Mouse (Mus musculus): Measurements from ENCODE around the gene Hist1h2bj. TPM values are rescaled to one million over a fixed set of nuclear protein-coding genes. Genes with fewer than 3 reads are reported as not detected.
"Not testable (repeated sequence)": the region's sequence is repeated elsewhere in the genome, so short reads cannot be mapped to it uniquely, and the experiment has no call there.

Gene Hist1h2bj
- total RNA-seq, 2 experiments from 2014 or later = 41.8 to 44.7 TPM

GRCm38 (mm10) chr13:22035267-22036148 is 7.5 kb upstream of the Hist1h2bj start, which contains the start of the genes Hist1h2ah and Hist1h2bk:
Gene Hist1h2ah, minus strand, starts transcription at chr13:22035568.
Gene Hist1h2bk, plus strand, starts transcription at chr13:22035870.
- intact Hi-C loops (cut with DNase I; ENCODE audit: low total_unique reads) = loop anchor here (10.0 kb wide), 1 partner anchor 211 kb away; no protein-coding TSS in a partner anchor

DNA sequence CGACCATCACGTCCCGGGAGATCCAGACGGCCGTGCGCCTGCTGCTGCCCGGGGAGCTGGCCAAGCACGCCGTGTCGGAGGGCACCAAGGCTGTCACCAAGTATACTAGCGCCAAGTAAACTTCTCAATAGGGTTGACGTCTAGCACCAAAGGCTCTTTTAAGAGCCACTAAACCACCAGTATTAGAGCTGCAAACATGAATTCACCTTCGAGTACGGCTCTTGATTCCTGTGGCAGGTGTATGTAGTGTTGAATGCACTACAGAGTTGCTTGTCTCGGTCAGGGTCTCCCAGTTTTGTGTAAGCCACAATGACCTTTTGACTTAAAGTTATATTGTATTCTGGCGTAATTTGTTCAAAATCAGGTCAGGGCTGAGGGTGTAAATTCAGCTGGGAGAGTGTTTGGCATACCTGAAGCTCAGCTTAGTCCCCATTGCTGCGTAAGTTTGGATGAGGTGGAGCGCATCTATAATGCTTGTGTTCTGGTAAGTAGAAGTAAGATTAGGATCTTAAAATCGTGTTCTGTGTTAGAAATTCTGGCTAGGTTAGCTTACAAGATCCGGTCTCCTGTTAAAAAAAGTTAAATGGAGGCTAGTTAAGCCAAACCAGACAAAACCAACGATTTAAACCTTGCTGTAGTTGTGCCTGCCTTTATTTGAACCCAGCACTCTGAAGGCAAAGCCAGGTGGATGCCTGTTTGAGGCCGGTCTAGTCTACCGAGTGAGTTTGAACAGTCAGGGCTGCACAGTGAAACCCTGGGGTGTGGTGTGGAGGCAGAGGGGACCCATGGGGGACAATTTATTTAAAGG is 6.7 kb upstream of the Hist1h2bj start:
- intact Hi-C loops (cut with DNase I; ENCODE audit: low total_unique reads) = loop anchor here (10.0 kb wide), 1 partner anchor 212 kb away; no protein-coding TSS in a partner anchor
- no peak for DNase-seq

More at GRCm38 (mm10) chr13:22035267-22036148, 7.5 kb upstream of the Hist1h2bj start, which contains the start of the genes Hist1h2ah and Hist1h2bk:
- DNase-seq = peak; percentile 63

DNA sequence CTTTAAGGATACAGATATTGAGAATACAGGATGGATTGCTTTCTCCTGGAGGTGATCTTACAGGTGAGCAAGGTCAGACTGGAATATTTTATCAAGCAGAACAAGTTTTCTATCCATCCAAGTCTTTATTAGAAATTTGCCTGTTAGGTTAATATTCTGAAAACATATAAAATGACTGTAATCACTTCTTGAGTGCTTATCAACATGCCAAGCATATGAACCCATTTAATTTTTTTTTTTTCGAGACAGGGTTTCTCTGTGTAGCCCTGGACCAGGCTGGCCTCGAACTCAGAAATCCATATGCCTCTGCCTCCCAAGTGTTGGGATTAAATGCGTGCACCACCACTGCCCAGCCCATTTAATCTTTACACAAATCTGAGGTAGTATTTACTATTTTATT is 6.0 kb upstream of the Hist1h2bj start:
- intact Hi-C loops (cut with DNase I; ENCODE audit: low total_unique reads) = loop anchor here (10.0 kb wide), 1 partner anchor 212 kb away; no protein-coding TSS in a partner anchor
- DNase-seq = no peak

DNA sequence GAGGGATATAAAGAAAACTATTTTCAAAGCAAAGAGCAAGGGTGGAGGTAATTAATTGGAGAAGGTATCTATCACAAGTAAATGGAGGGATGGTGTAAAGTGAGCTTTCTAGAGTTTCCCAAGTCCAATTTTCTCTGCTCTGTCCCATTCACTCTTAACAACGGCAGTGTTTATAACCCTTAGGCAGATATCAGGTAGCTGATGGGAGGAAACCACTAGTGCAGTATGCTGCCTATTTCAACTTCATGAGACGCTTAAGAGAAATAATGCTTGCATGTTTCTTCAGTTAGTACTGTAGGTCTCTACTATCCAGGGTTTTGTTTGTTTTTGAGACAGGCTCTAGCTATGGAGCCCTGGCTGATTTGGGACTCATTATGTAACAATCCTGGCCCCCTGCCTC is 5.6 kb upstream of the Hist1h2bj start:
- intact Hi-C loops (cut with DNase I; ENCODE audit: low total_unique reads) = loop anchor here (10.0 kb wide), 1 partner anchor 213 kb away; no protein-coding TSS in a partner anchor
- no peak for DNase-seq

- intact Hi-C loops (cut with DNase I; ENCODE audit: low total_unique reads) = loop anchor here (10.0 kb wide), 1 partner anchor 215 kb away; no protein-coding TSS in a partner anchor
- no peak for DNase-seq
These were observed 3.6 kb upstream of the Hist1h2bj start for GRCm38 (mm10) chr13:22039364-22039763.

DNA sequence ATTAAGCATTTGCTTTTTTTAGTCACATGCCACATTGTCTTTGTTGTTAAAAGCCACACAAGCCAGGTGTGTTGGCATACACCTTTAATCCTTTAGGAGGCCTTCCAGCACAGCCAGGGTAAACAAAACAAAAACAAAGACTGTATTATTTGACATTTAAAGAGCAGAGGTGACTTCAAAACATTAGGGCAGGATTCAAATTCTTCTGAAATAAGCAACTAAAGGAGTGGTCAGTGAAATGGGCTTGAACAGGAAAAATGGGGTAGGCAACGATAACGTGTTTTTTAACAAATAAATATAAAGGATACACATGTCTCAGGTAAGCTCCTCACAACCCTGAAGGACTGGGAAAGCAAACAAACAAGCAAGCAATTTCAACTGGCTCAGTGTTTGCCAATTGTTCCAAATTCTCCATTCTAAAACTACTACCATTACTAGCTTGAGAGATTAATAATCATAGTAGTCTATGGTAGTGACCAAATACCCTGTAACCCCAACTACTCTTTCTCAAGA is 3.0 kb upstream of the Hist1h2bj start:
- intact Hi-C loops (cut with DNase I; ENCODE audit: low total_unique reads) = loop anchor here (10.0 kb wide), 1 partner anchor 215 kb away; no protein-coding TSS in a partner anchor
- no peak for DNase-seq

- intact Hi-C loops (cut with DNase I; ENCODE audit: low total_unique reads) = no loop called here
- no peak for DNase-seq
These were observed 2.4 kb upstream of the Hist1h2bj start for GRCm38 (mm10) chr13:22040464-22041141.

DNA sequence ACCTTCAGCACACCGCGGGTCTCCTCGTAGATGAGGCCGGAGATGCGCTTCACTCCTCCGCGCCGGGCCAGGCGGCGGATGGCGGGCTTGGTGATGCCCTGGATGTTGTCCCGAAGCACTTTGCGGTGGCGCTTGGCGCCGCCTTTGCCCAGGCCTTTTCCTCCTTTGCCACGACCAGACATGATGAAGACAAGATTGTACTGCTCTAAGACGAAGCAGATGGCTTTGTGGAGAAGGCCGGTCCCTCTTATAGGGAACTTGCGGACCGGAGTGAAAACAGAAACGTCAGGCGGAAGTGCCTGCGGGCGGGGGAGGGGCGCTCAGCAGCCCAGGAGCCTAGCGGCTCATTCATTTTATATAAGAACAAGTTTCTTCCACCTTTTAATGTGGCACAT is 1.9 kb upstream of the Hist1h2bj start, which contains the start of gene Hist1h4i:
Hist1h4i (minus strand) TSS at position 221 of the 395 bp plus-strand sequence.
- intact Hi-C loops (cut with DNase I; ENCODE audit: low total_unique reads) = not testable (repeated sequence)
- peak; percentile 89 for DNase-seq

DNA sequence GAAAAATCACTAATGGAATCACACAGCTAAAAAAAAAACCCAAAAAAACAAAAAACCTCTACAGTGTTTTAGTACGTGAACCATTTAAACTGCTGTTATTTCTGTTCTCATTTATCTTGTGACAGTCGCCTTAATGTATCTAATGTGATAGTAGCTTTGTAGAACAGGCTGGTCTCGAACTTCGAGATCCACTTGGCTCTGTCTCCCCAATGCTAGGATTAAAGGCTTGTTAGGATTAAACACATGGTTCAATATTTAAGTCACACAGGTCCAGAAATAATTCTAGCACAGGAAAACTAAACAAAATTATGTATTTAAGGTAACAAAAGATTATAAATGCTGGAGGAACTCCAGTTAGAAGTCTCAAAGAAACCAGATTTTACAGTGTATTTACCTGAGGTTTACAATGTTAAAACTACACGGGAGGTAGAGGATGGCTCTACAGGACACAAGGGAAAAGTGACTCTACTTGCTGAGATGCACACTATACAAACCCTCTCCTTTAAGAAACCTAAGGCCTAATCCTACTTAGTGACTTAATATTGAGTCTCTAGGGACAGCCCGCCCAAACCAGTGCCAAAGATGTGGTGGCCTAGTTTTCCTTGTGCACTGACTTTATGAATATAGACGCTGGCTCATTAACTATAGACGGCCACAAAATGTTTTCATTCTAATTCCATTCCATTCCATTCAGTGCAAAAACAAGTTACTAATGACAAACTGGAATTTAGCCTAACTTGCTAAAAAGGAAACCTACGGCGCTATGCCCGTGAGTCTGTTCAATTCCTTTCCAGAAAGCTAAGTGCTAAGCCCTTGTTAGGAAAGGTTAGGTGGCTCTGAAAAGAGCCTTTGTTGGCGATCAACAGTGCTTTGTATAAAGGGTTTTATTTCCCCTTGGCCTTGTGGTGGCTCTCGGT is 1.1 kb upstream of the Hist1h2bj start:
- intact Hi-C loops (cut with DNase I; ENCODE audit: low total_unique reads) = no loop called here
- no peak for DNase-seq

DNA sequence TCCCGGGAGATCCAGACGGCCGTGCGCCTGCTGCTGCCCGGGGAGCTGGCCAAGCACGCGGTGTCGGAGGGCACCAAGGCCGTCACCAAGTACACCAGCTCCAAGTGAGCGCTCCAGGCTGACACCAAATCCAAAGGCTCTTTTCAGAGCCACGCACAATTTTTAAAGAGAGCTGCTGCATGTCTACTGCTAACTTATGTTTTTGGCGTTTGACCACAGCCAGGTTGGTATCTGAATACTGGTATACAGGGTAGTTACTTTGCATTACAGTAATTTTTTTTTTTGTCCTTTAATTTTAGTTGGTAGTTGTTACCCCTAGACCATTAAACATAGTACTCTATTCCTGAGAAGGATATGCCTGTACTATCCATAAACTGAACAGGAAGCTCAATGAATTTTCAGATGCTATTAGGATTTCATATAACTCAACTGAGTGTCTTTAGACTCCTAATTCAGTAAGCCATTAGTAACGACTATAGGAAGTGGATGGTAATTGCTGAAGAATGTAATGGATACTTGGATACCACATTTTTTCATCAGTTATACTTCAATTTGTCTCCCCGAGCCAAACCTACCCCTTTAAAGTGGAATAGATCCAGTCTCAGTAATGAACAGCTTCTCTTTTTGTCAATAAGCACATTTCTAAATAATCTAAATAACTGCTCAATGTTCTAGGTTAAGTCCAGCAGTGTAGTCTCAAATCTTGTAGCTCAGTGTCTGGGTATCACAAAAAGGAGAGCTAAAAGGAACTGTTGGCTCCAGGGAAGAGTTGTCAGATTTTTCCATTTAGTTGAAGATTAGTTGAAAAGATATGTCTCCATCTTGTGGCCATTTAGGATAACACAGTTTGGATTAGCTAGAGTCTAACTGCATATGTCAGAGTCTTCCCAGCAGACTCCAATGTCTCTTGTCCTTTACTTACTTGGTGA is 753 bp downstream of the Hist1h2bj start:
- DNase-seq = no peak

DNA sequence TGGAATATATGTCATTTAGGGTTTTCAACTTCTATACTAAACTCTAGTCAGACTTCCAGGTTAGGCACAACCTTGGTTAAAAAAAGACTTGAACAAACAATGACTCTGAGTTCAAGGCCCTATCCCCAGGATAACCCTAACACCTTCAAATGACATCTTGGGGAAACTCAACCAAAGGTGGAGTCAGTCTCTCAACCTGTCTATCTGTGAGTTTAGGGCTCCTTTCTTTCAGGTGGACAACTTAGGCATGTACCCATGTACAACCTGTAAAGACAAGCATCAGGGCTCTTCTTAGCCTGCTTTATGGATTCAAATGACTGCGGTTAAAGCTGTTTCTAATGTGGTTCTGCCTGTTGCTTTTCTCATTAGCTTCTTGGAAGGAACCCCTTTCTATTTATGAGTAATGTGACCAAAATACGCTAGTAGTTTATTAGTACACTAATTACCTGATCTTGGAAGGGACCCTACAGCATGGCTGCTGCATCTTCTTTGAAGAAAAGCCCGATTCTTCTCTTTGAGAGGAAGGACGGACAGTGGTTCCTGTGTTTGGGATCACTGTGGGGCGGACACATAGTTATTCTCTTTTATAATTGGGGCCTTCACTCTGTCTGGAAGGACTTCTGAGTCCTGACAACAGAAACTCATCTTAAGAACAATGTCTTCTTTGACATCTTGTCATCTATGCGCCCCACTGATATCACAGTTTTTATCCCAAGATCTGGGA is 1.6 kb downstream of the Hist1h2bj start:
- intact Hi-C loops (cut with DNase I; ENCODE audit: low total_unique reads) = no loop called here
- no peak for DNase-seq

More for the DNA sequence above, 753 bp downstream of the Hist1h2bj start:
- intact Hi-C loops (cut with DNase I; ENCODE audit: low total_unique reads) = no loop called here

DNA sequence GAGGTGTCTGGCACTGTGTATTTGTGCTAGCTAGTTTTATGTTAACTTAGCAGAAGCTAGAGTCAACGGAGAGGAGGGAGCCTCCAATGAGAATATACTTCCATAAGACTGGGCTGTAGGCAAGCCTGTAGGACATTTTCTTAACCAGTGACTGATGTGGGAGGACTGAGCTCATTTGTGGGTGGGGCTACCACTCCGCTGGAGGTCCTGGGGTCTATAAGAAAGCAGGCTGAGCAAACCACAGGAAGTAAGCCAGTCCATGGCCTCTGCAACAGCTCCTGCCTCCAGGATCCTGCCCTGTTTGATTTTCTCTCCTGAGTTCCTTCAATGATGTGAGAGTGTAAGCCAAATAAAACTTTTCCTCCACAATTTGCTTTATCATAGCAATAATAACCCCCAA is 2.3 kb downstream of the Hist1h2bj start:
- no peak for DNase-seq
- intact Hi-C loops (cut with DNase I; ENCODE audit: low total_unique reads) = no loop called here

DNA sequence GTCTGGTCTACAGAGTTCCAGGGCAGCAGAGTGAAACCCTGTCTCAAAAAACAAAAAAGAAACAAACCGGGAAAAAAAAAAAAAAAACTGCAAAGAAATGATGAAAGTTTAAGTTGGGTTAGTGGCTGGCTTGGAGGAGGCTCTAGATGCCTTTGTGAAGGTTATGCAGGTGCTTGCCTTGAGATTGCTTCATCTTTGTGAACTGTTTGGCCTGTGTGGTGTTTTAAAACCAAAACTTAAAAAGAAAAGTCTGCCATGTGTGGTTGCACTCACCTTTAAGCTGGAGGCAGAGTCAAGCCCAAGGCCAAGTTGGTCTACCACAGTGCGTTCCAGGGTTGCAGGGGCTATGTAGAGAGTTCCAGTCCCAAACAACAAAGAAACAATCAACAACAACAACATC is 6.0 kb downstream of the Hist1h2bj start:
- intact Hi-C loops (cut with DNase I; ENCODE audit: low total_unique reads) = no loop called here
- no peak for DNase-seq

DNA sequence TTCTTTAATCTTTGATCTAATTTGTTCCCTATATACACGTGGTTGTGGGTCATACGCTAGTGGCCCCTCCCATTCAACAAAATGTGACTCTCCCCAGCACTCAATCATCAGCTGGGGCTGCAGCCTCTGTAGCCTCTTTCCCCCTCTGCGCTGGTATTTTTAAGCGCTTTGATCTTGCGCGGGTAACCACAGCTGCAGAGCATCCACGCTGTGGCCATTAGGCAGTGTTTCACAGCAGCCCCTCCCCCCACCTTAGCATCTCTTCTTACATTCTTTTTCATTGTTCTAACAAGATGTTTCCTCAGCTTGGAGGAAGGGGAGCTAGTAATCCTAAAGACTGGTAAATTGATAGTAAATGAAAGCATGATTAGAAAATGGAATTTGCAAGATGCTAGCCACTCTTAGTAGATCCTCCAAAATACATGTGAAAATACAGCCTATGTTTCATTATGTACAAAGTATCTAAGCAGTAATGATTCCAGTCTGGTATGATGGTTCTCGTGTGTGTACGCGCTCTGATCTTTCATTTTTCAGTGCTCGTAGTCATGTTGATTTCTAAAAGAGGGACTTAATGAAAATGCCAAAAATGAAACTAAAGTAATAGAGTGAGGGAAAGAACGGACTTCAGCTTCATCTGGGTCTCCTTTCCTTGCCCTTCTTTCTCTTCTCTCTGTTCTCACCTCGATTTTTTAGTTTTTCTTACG is 6.9 kb downstream of the Hist1h2bj start:
- no peak for DNase-seq
- intact Hi-C loops (cut with DNase I; ENCODE audit: low total_unique reads) = no loop called here

GRCm38 (mm10) chr13:22050591-22051522 is 7.8 kb downstream of the Hist1h2bj start:
- peak; percentile 87 for DNase-seq
- intact Hi-C loops (cut with DNase I; ENCODE audit: low total_unique reads) = no loop called here
